Mouse (Mus musculus) midbrain, embryonic 15.5 days (tissue): ENCODE data around the gene Klk10. TPM values are rescaled to one million over a fixed set of nuclear protein-coding genes. Genes with fewer than 3 reads are reported as not detected.
A peak's percentile ranks its signal among the peaks of the same experiment; 100 is the strongest.

Experiments
- ATAC-seq: fragments of 200-750 bp; cut with Nextera tagmentation; replicated peaks from 2 replicates; pipeline ENCODE4 v1.8.0; 2017; ENCODE audit warnings: moderate TSS enrichment
- H3K27ac ChIP-seq: fragments of 300-500 bp; sonication (generic); 2 replicates; pipeline ENCODE4 v1.5.1; 2015; ENCODE audit warnings: mild to moderate bottlenecking, inconsistent platforms
- H3K27me3 ChIP-seq: fragments of 300-500 bp; sonication (generic); replicated peaks from 2 replicates; pipeline ENCODE4 v1.6.1; 2015; ENCODE audit warnings: inconsistent platforms
- H3K36me3 ChIP-seq: fragments of 300-500 bp; sonication (generic); replicated peaks from 2 replicates; pipeline ENCODE4 v1.6.1; 2015; ENCODE audit warnings: inconsistent platforms
- H3K4me1 ChIP-seq: fragments of 300-500 bp; sonication (generic); 2 replicates; pipeline ENCODE4 v1.6.1; 2015; ENCODE audit warnings: inconsistent platforms
- H3K4me2 ChIP-seq: fragments of 300-500 bp; sonication (generic); 2 replicates; pipeline ENCODE4 v1.6.1; 2015; ENCODE audit warnings: inconsistent platforms, mild to moderate bottlenecking, moderate library complexity
- H3K4me3 ChIP-seq: fragments of 300-500 bp; sonication (generic); 2 replicates; pipeline ENCODE4 v1.5.1; 2015; ENCODE audit warnings: mild to moderate bottlenecking, inconsistent platforms
- H3K9ac ChIP-seq: fragments of 300-500 bp; sonication (generic); 2 replicates; pipeline ENCODE4 v1.6.1; 2015; ENCODE audit warnings: mild to moderate bottlenecking, inconsistent platforms
- H3K9me3 ChIP-seq: fragments of 300-500 bp; sonication (generic); 2 replicates; pipeline ENCODE4 v1.6.1; 2016; ENCODE audit warnings: inconsistent platforms
- WGBS: fragments of 180-500 bp; shearing (Covaris S2); methylation state at CpG from one replicate; pipeline ENCODE4 v1.1.7; 2015; ENCODE audit warnings: mixed read lengths; 5-methylcytosine and 5-hydroxymethylcytosine counted together
- polyA plus RNA-seq: library from polyadenylated mRNA; unstranded; fragments of >200 nt; fragmentation: Nextera tagmentation; extraction: Ambion mirVana; gene quantifications from 2 replicates; pipeline ENCODE4 v1.2.1, GENCODE M21; 2015

Klk10 gene
- polyA plus RNA-seq, 1 experiment from 2014 or later = 0.12 TPM

GRCm38 (mm10) chr7:43797844-43798462 lies 17.1 kb downstream of the Klk10 start:
- Histone ChIP-seq H3K36me3 (no peaks in the 10 kb centered on the region), H3K4me2 (peak overlapping the region; percentile 74), H3K27me3 (peaks cover 28% of the 10 kb centered on the region), H3K9ac (peak overlapping the region; percentile 20; the same call in 1 of the 2 replicates), H3K27ac (no peak overlapping the region), H3K4me3 (peak overlapping the region; percentile 45), H3K4me1 (peaks cover 21% of the 10 kb centered on the region), H3K9me3 (no peaks in the 10 kb centered on the region)
- peak; percentile 50 for ATAC-seq
- WGBS = 41% methylated on average over 13 of the region's 13 CpGs

- ATAC-seq = no peak
- no peak overlapping the region for H3K4me2 ChIP-seq
- WGBS = 72% methylated on average over 7 of the region's 7 CpGs
Measured at GRCm38 (mm10) chr7:43799876-43800275, 19.0 kb downstream of the Klk10 start.

DNA sequence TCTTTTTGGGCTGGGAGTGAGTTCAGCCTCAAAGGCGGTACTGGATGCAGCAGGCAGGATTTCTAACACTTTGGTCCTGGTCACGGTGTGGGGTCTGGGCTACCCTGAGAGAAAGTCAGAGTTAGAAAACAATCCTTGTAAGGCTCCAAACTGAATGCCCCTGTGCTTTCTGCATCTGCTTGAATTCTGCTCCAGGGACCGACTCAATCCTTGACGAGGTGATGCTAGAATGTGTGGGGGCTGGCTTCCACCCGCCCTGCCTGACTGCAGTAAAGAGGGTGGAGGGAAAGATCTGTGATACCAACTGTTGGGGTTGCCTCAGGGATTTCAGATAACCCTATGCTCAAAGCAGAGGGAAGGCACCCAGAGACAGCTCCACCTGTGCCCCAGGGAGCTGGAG lies 30.2 kb downstream of the Klk10 start, which contains the start of gene Klk7:
TSS of gene Klk7 (plus strand) at position 301 of the 400 bp plus-strand sequence.
- 56% methylated on average over 5 of the region's 5 CpGs for WGBS
- no peak within 1 kb of the TSS for H3K9ac ChIP-seq
- no peak for ATAC-seq

More at GRCm38 (mm10) chr7:43799876-43800275, 19.0 kb downstream of the Klk10 start:
- no peak overlapping the region for H3K27ac ChIP-seq
- peaks cover 28% of the 10 kb centered on the region for H3K27me3 ChIP-seq
- no peaks in the 10 kb centered on the region for H3K36me3 ChIP-seq
- H3K9me3 ChIP-seq = no peaks in the 10 kb centered on the region
- no peak overlapping the region for H3K4me3 ChIP-seq
- peaks cover 21% of the 10 kb centered on the region for H3K4me1 ChIP-seq
- no peak overlapping the region for H3K9ac ChIP-seq

GRCm38 (mm10) chr7:43815211-43815610 lies 34.4 kb downstream of the Klk10 start:
- H3K27me3 ChIP-seq = no peaks in the 10 kb centered on the region
- H3K4me1 ChIP-seq = no peaks in the 10 kb centered on the region
- H3K27ac ChIP-seq = no peak overlapping the region
- H3K4me2 ChIP-seq = no peak overlapping the region
- H3K9ac ChIP-seq = no peak overlapping the region
- H3K9me3 ChIP-seq = no peaks in the 10 kb centered on the region
- no peak for ATAC-seq
- H3K36me3 ChIP-seq = no peaks in the 10 kb centered on the region
- 91% methylated on average over 7 of the region's 7 CpGs for WGBS
- no peak overlapping the region for H3K4me3 ChIP-seq

More for the DNA sequence above, 30.2 kb downstream of the Klk10 start, which contains the start of gene Klk7:
- no peaks in the 10 kb centered on the region for H3K9me3 ChIP-seq
- no peak within 1 kb of the TSS for H3K4me2 ChIP-seq
- H3K27me3 ChIP-seq = no peaks in the 10 kb centered on the region
- H3K4me3 ChIP-seq = no peak within 1 kb of the TSS
- H3K36me3 ChIP-seq = no peaks in the 10 kb centered on the region
- H3K27ac ChIP-seq = no peak within 1 kb of the TSS
- no peaks in the 10 kb centered on the region for H3K4me1 ChIP-seq

- ATAC-seq = no peak
- Histone ChIP-seq H3K9ac (no peak overlapping the region), H3K4me3 (no peak overlapping the region), H3K9me3 (no peaks in the 10 kb centered on the region), H3K4me2 (no peak overlapping the region), H3K36me3 (no peaks in the 10 kb centered on the region), H3K4me1 (no peaks in the 10 kb centered on the region), H3K27me3 (no peaks in the 10 kb centered on the region), H3K27ac (no peak overlapping the region)
Measured at GRCm38 (mm10) chr7:43816746-43817145, 35.9 kb downstream of the Klk10 start.

DNA sequence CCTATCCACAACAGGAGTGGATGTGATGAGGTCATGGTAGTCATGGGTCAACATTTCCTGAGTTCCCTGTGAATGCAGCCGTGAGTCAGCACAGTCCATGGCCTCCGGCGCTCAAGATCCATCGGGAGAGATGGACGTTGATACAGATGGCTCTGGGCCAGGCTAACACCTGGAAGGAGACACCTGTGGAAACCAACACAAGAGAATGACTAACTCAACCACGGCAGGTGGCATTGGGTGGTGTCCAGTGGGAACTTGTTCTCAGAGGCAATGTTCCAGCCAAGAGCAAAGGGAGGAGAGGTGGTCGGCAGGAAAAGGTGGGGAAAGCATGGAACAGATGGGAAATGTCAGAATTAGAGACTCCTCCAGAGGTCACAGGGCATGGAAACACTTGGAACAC lies 40.7 kb downstream of the Klk10 start:
- no peak overlapping the region for H3K27ac ChIP-seq
- ATAC-seq = no peak
- no peak overlapping the region for H3K9ac ChIP-seq
- H3K4me3 ChIP-seq = no peak overlapping the region
- H3K9me3 ChIP-seq = no peaks in the 10 kb centered on the region
- no peak overlapping the region for H3K4me2 ChIP-seq
- H3K27me3 ChIP-seq = no peaks in the 10 kb centered on the region
- no peaks in the 10 kb centered on the region for H3K36me3 ChIP-seq
- 95% methylated on average over 7 of the region's 7 CpGs for WGBS
- H3K4me1 ChIP-seq = no peaks in the 10 kb centered on the region

DNA sequence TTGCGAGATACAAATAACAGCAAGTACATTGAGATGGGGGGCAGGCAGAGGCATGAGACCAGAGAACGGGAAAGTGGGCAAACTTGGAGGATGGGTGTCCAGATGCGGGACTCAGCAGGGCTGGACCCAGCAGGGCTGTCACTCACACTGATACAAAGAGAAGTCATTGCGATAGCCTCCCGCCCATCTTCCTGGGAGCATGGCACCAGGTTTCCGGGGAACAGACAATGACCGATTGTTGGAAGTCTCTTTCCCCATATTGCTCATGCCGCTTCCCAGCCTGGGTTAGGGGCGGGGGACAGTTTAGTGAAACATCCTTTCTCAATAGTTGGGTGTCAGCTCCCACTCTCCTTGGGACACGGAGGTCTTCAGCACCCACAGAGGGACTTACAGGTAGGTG lies 43.4 kb downstream of the Klk10 start, which contains the start of gene Klk6:
TSS of gene Klk6 (plus strand) at position 301 of the 400 bp plus-strand sequence.
- Histone ChIP-seq H3K36me3 (no peaks in the 10 kb centered on the region), H3K4me1 (no peaks in the 10 kb centered on the region), H3K4me2 (no peak within 1 kb of the TSS), H3K9me3 (no peaks in the 10 kb centered on the region), H3K27me3 (no peaks in the 10 kb centered on the region), H3K9ac (no peak within 1 kb of the TSS), H3K27ac (no peak within 1 kb of the TSS), H3K4me3 (no peak within 1 kb of the TSS)
- no peak for ATAC-seq
- whole genome bisulfite sequencing = 76% methylated on average over 10 of the region's 10 CpGs

DNA sequence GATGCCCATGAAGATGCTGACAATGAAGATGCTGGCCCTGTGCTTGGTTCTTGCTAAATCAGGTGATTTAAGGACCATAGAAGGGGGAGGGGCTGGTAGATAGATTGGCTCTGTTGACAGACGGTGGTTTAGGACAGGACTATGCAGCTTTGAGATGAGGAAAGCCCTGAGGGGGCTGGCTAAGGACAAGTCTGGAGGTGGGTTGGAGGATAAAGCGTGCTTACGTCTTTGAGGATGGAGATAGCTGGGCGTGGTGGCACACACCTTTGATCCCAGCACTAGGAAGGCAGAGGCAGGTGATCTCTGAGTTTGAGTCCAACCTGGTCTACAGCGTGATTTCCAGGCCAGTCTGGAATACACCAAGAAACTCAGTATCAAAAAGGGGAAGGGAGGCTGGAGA lies 45.2 kb downstream of the Klk10 start:
- no peaks in the 10 kb centered on the region for H3K9me3 ChIP-seq
- no peak for ATAC-seq
- WGBS = 90% methylated on average over 5 of the region's 5 CpGs
- H3K4me3 ChIP-seq = no peak overlapping the region
- no peak overlapping the region for H3K4me2 ChIP-seq
- H3K27me3 ChIP-seq = no peaks in the 10 kb centered on the region
- no peak overlapping the region for H3K27ac ChIP-seq
- no peaks in the 10 kb centered on the region for H3K4me1 ChIP-seq
- H3K9ac ChIP-seq = no peak overlapping the region
- H3K36me3 ChIP-seq = no peaks in the 10 kb centered on the region

DNA sequence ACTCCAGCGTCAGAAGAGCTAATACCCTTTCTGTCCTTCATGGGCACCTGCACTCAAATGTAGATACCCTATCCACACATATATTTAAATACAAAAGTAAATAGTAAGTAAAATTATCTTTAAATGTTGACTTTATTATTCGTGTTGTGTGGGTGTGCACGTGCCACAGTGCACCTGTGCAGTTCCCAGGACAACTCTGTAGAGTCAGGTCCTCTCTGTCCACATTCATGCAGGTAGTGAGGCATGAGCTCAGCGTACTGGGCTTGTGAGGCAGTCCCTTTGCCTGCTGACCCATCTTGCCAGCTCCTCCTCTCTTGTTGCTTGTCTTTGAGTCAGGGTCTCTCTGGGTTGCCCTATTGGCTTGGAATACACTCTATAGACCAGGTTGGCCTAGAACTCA lies 46.9 kb downstream of the Klk10 start:
- ATAC-seq = no peak
- Histone ChIP-seq H3K4me3 (no peak overlapping the region), H3K9me3 (no peaks in the 10 kb centered on the region), H3K36me3 (no peaks in the 10 kb centered on the region), H3K4me1 (no peaks in the 10 kb centered on the region), H3K4me2 (no peak overlapping the region), H3K27me3 (no peaks in the 10 kb centered on the region), H3K9ac (no peak overlapping the region), H3K27ac (no peak overlapping the region)
- WGBS = 91% methylated on average over 4 of the region's 4 CpGs

- Histone ChIP-seq H3K4me3 (no peak overlapping the region), H3K36me3 (no peaks in the 10 kb centered on the region), H3K9ac (no peak overlapping the region), H3K4me2 (no peak overlapping the region), H3K27ac (no peak overlapping the region), H3K27me3 (no peaks in the 10 kb centered on the region), H3K9me3 (no peaks in the 10 kb centered on the region), H3K4me1 (no peaks in the 10 kb centered on the region)
- ATAC-seq = no peak
- WGBS = 95% methylated on average over 8 of the region's 8 CpGs
Measured at GRCm38 (mm10) chr7:43829006-43829405, 48.2 kb downstream of the Klk10 start.

Other genes starting within 250 kb of the Klk10 start
- gene Cd33, start 236.6 kb upstream of the Klk10 start, polyA plus RNA-seq = 0.41 and 0.95 TPM in 2 replicates
- gene Zfp658, start 218.8 kb upstream of the Klk10 start, polyA plus RNA-seq = 9.5 and 10.4 TPM in 2 replicates
- 14.6 and 15.3 TPM in 2 replicates for gene Zfp719, start 201.4 kb upstream of the Klk10 start, polyA plus RNA-seq
- gene Zfp819, start 173.9 kb upstream of the Klk10 start, polyA plus RNA-seq = 0.33 and 0.43 TPM in 2 replicates
- not detected in 2 replicates for gene Ceacam18, start 146.3 kb upstream of the Klk10 start, polyA plus RNA-seq
- gene Siglece, start 120.9 kb upstream of the Klk10 start, polyA plus RNA-seq = 0.47 and 0.53 TPM in 2 replicates
- gene Ctu1, start 109.0 kb upstream of the Klk10 start, polyA plus RNA-seq = 27.6 and 33.8 TPM in 2 replicates
- gene Klk14, start 90.6 kb upstream of the Klk10 start, polyA plus RNA-seq = not detected in 2 replicates
- gene Klk13, start 68.5 kb upstream of the Klk10 start, polyA plus RNA-seq = 0.13 and 0.21 TPM in 2 replicates
- gene Klk12, start 12.1 kb upstream of the Klk10 start, polyA plus RNA-seq = not detected in 2 replicates
- 0.17 TPM in 1 of 2 replicates, not detected in the other for gene Klk11, start 6.4 kb upstream of the Klk10 start, polyA plus RNA-seq
- gene Klk9, start 10.9 kb downstream of the Klk10 start, polyA plus RNA-seq = 0.12 and 0.27 TPM in 2 replicates
- 7.3 and 10.0 TPM in 2 replicates for gene Klk8, start 16.5 kb downstream of the Klk10 start, polyA plus RNA-seq
- not detected in 2 replicates for gene Klk7, start 30.3 kb downstream of the Klk10 start, polyA plus RNA-seq
- not detected in 2 replicates for gene Klk6, start 43.5 kb downstream of the Klk10 start, polyA plus RNA-seq
- not detected in 2 replicates for gene Klk5, start 60.9 kb downstream of the Klk10 start, polyA plus RNA-seq
- gene Klk4, start 100.1 kb downstream of the Klk10 start, polyA plus RNA-seq = 0.18 TPM in 1 of 2 replicates, not detected in the other
- gene Klk15, start 152.7 kb downstream of the Klk10 start, polyA plus RNA-seq = not detected in 2 replicates
- gene Klk1b8, start 169.6 kb downstream of the Klk10 start, polyA plus RNA-seq = not detected in 2 replicates
- not detected in 2 replicates for gene Klk1b1, start 185.7 kb downstream of the Klk10 start, polyA plus RNA-seq
- gene Klk1b9, start 195.0 kb downstream of the Klk10 start, polyA plus RNA-seq = not detected in 2 replicates
- gene Klk1b11, start 214.8 kb downstream of the Klk10 start, polyA plus RNA-seq = not detected in 2 replicates
- gene Klk1b26, start 231.1 kb downstream of the Klk10 start, polyA plus RNA-seq = not detected in 2 replicates